Mouse (Mus musculus) adrenal gland, adult 8-10 months (tissue): ENCODE measurements around the gene Sec24a. TPM values are rescaled to one million over a fixed set of nuclear protein-coding genes. Genes with fewer than 3 reads are reported as not detected.
A peak's percentile ranks its signal among the peaks of the same experiment; 100 is the strongest.

Source experiments
- DNase-seq: peaks from one replicate; pipeline ENCODE4 v3.0.0; 2022
- total RNA-seq, 4 experiments: library from RNA; stranded (reverse); gene quantifications; 2 replicates each; pipeline ENCODE4 v1.2.4; 2022

Sec24a gene
- total RNA-seq, 4 experiments from 2014 or later = 33.6 to 38.5 (median 37.4) TPM

- DNase-seq = no peak
Observed at GRCm38 (mm10) chr11:51649111-51649888, 114.1 kb downstream of the Sec24a start.

GRCm38 (mm10) chr11:51648566-51648965 is 114.9 kb downstream of the Sec24a start:
- no peak for DNase-seq

DNA sequence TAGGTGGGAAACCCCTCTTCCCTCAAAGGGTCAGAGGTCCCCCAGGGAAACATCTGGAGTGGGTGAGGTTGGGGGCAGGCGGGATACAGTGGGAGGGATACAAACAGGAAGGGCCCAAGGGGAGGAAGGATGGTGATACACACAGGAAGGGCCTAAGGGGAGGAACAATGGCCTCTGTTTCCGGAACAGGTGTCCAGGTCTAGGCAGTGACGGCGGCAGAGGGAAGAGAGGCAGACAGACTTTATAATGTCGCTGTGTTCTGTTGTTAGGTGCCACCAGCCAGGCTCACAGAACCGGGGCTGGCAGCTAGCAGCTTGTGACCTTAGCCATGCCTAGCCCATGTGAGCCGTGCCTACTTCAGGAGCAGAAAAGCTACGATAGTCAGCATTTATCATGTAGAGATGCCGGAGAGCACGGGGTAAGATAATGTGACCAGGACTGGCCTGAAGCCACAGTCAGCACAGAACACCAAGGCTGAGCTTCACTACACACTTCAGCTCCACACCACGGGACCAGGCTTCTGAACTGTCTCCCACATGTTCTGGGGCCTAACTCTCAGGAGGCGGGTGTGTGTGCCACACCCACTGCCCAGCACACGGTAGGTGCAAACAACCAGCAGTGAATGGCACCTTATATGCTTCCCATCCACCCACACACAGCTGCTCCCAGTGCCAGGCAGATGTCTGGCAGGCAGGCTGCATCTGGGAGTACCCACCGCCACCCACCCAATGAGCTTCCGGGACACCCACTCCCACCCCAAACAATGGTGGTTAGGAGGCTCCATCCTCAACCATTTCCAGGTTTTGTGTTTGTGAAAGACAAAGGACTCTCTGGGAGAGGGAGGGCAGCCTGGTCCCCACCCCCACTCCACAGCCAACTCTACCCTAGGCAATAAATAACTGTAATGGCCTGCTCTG is 116.4 kb downstream of the Sec24a start:
- peak; percentile 59 for DNase-seq

DNA sequence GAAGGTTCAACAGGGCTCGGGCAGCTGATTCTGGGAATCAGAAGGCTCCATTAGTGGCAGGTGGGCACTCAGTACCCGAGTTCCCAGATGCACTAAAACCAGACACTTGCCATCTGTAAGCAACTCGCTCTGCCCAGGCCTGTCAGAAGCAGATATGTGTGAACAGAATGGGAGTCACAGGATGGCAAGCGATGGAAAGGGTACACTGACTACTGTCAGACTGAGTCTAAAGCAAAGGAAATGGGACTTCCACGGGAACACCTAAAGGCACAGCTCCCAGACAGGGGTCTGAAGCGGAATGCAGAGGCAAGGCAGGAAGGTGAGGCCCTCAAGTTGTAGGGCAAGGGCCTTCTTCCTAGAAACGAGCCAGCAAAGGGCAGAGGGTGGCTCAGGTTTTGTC is 117.2 kb downstream of the Sec24a start:
- no peak for DNase-seq

DNA sequence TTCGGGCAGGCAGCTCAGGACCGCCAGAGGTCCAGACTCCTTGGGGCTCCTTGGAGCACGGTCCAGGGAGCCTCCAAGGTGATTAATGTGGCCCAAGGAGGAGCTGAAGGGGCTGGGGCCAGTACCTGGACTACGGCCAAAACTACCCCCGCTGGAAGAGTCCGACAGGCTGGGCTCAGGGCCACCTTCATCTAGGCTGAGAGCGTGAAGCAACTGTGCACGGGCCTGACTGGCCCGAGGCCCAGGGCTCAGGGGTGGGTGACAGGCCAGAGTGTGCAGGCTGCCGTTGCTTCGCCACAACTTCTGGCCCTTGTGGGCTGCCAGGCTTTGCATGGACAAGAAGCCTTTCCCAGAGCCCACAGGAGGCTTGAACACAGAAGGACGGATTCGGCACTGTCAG is 118.1 kb downstream of the Sec24a start:
- no peak for DNase-seq

GRCm38 (mm10) chr11:51644217-51644616 is 119.2 kb downstream of the Sec24a start:
- DNase-seq = no peak

DNA sequence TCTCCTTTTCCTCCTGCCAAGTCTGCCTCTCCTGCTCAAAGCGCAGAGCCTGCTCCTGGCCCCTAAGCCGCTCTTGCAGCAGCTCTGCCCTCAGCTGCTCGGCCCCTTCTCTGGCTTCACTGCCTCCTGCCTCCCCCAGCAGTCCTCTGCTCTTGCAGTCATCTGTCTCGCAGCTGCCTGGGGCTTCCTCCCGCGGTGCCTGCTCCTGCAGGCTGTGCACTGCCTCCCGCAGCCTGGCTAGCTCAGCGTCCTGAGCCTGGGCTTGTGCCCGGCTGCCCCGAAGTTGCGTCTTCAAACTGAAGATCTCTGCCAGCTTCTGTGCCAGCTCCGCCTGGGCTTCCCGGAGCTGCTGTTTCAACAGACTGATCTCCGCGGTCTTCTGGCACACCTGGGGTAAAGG is 119.7 kb downstream of the Sec24a start:
- DNase-seq = no peak

DNA sequence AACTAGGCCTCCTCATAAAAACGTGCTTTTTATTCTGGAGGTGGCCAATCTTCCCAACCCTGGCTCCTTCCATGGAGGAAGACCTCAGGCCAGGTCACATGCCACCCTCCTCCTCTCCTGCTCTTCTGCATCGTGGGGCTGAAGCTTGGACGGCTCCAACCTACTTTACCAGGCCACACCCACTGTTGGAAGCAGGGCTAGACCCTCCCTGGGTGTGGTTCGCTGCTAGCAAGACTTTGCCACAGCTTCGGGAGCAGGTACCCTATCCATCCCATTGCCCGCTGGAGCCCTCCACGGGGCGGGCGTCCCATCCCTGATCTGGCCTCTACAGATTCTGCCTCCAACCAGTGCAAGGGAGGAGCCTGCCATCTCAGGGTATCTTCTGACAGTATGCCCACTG is 120.2 kb downstream of the Sec24a start:
- DNase-seq = no peak

Other genes starting within 250 kb of the Sec24a start
- 10 to 100 TPM; 27.2 to 39.4 (median 33.3) TPM for gene Phykpl, start 178.9 kb downstream of the Sec24a start, total RNA-seq
- 100 to 1,000 TPM; 219 to 321 (median 266) TPM for gene Hnrnpab, start 156.8 kb downstream of the Sec24a start, total RNA-seq
- gene Nhp2, start 143.9 kb downstream of the Sec24a start, total RNA-seq = 10 to 100 TPM; 52.2 to 75.1 (median 56.2) TPM
- 10 to 100 TPM; 42.4 to 60.2 (median 51.6) TPM for gene Rmnd5b, start 127.7 kb downstream of the Sec24a start, total RNA-seq
- gene N4bp3, start 112.8 kb downstream of the Sec24a start, total RNA-seq = 10 to 100 TPM in 1 of 4 experiments, 1 to 10 TPM in 3; 8.2 to 10.6 (median 8.5) TPM
- gene D930048N14Rik, start 112.7 kb downstream of the Sec24a start, total RNA-seq = 1 to 10 TPM; 1.6 to 5.4 (median 2.8) TPM
- 10 to 100 TPM; 45.7 to 63.8 (median 50.0) TPM for gene 0610009B22Rik, start 74.8 kb downstream of the Sec24a start, total RNA-seq
- gene Sar1b, start 53 bp upstream of the Sec24a start, total RNA-seq = 100 to 1,000 TPM in 2 of 4 experiments, 10 to 100 TPM in 2; 96.3 to 116 (median 101) TPM
- gene Jade2, start 94.0 kb upstream of the Sec24a start, total RNA-seq = 10 to 100 TPM; 21.1 to 36.2 (median 30.3) TPM
- 10 to 100 TPM; 16.9 to 25.6 (median 21.3) TPM for gene Cdkn2aipnl, start 204.0 kb upstream of the Sec24a start, total RNA-seq
- gene Ube2b, start 237.1 kb upstream of the Sec24a start, total RNA-seq = 100 to 1,000 TPM; 124 to 144 (median 140) TPM
- 1 to 10 TPM; 3.0 to 5.5 (median 4.2) TPM for gene Cdkl3, start 240.6 kb upstream of the Sec24a start, total RNA-seq